Mouse (Mus musculus): ENCODE measurements around the gene Galnt7.

Galnt7 gene

GRCm38 (mm10) chr8:57652456-57653055 lies at the start of gene Galnt7:
Galnt7 (minus strand) TSS chr8:57653032.
- DNase-seq (ENCODE audit: low spot score in 2 of 2), result peak; percentile 61 to 81

GRCm38 (mm10) chr8:57688633-57689032 lies 35.8 kb upstream of the Galnt7 start:
- DNase-seq (ENCODE audit: low spot score in 2 of 2), result no peak

GRCm38 (mm10) chr8:57685803-57686202 lies 33.0 kb upstream of the Galnt7 start:
- DNase-seq (ENCODE audit: low spot score in 2 of 2), result no peak

GRCm38 (mm10) chr8:57680044-57680443 lies 27.2 kb upstream of the Galnt7 start:
- DNase-seq (ENCODE audit: low spot score in 2 of 2), result no peak

GRCm38 (mm10) chr8:57664121-57664520 lies 11.3 kb upstream of the Galnt7 start:
- DNase-seq (ENCODE audit: low spot score in 2 of 2), result no peak

GRCm38 (mm10) chr8:57660019-57660418 lies 7.2 kb upstream of the Galnt7 start:
- no peak for DNase-seq (ENCODE audit: low spot score in 2 of 2)

- DNase-seq (ENCODE audit: low spot score in 2 of 2), result no peak
Observed at GRCm38 (mm10) chr8:57656446-57656845, 3.6 kb upstream of the Galnt7 start.

GRCm38 (mm10) chr8:57654146-57654545 lies 1.3 kb upstream of the Galnt7 start:
- DNase-seq (ENCODE audit: low spot score in 2 of 2), result no peak

- DNase-seq (ENCODE audit: low spot score in 2 of 2), result no peak
Observed at GRCm38 (mm10) chr8:57653768-57654125, 915 bp upstream of the Galnt7 start.

- peak; percentile 27 to 74 for DNase-seq (ENCODE audit: low spot score in 2 of 2)
Observed at GRCm38 (mm10) chr8:57653056-57653767, 380 bp upstream of the Galnt7 start.

- peak; percentile 59 to 82 for DNase-seq (ENCODE audit: low spot score in 2 of 2)
Observed at GRCm38 (mm10) chr8:57651689-57652455, 960 bp downstream of the Galnt7 start.

- no peak for DNase-seq (ENCODE audit: low spot score in 2 of 2)
Observed at GRCm38 (mm10) chr8:57651357-57651688, 1.5 kb downstream of the Galnt7 start.

- DNase-seq (ENCODE audit: low spot score in 2 of 2), result no peak
Observed at GRCm38 (mm10) chr8:57650216-57650615, 2.6 kb downstream of the Galnt7 start.

- DNase-seq (ENCODE audit: low spot score in 2 of 2), result no peak
Observed at GRCm38 (mm10) chr8:57647566-57647965, 5.3 kb downstream of the Galnt7 start.

- no peak for DNase-seq (ENCODE audit: low spot score in 2 of 2)
Observed at GRCm38 (mm10) chr8:57644281-57644680, 8.6 kb downstream of the Galnt7 start.

- no peak for DNase-seq (ENCODE audit: low spot score in 2 of 2)
Observed at GRCm38 (mm10) chr8:57642722-57643121, 10.1 kb downstream of the Galnt7 start.

- DNase-seq (ENCODE audit: low spot score in 2 of 2), result no peak
Observed at GRCm38 (mm10) chr8:57638925-57639324, 13.9 kb downstream of the Galnt7 start.

GRCm38 (mm10) chr8:57637599-57638280 lies 15.1 kb downstream of the Galnt7 start:
- no peak for DNase-seq (ENCODE audit: low spot score in 2 of 2)

GRCm38 (mm10) chr8:57636698-57637097 lies 16.1 kb downstream of the Galnt7 start:
- DNase-seq (ENCODE audit: low spot score in 2 of 2), result no peak

- DNase-seq (ENCODE audit: low spot score in 2 of 2), result no peak
Observed at GRCm38 (mm10) chr8:57636281-57636680, 16.6 kb downstream of the Galnt7 start.

GRCm38 (mm10) chr8:57631780-57632179 lies 21.1 kb downstream of the Galnt7 start:
- peak in 1 of 2 experiments; percentile 4 for DNase-seq (ENCODE audit: low spot score in 2 of 2)

GRCm38 (mm10) chr8:57630148-57630547 lies 22.7 kb downstream of the Galnt7 start:
- DNase-seq (ENCODE audit: low spot score in 2 of 2), result no peak

All from spleen, postnatal 4 days (tissue).